Mouse (Mus musculus): Measurements from ENCODE around the gene Wnt8b. TPM values are rescaled to one million over a fixed set of nuclear protein-coding genes. Genes with fewer than 3 reads are reported as not detected.

Gene Wnt8b
- not detected in 2 replicates for polyA plus RNA-seq (2011; ENCODE audit: insufficient read depth, insufficient read length, low replicate concordance, missing spikeins)

- H3K4me3 ChIP-seq (replicated peaks; ENCODE audit: control insufficient read depth, low read depth, low read length) = no peak within 1 kb of the TSS
- 58% methylated on average over 8 of the region's 8 CpGs for WGBS
- TF ChIP-seq CTCF (IDR thresholded peaks at IDR 0.05; ENCODE audit: control insufficient read depth, insufficient read depth, low read length) (no peak), POLR2A (IDR thresholded peaks at IDR 0.05; ENCODE audit: borderline replicate concordance, control insufficient read depth, low read depth, low read length) (no peak)
- no peaks in the 10 kb centered on the region for H3K4me1 ChIP-seq (ENCODE audit: control insufficient read depth, insufficient read depth, low read length)
- H3K27ac ChIP-seq (ENCODE audit: control insufficient read depth, insufficient read depth, low read depth, low read length, poor library complexity) = no peak within 1 kb of the TSS
Measured at GRCm38 (mm10) chr19:44493128-44493527, at the start of gene Wnt8b. Gene Wnt8b, plus strand, starts transcription at chr19:44493472.

- Histone ChIP-seq H3K4me3 (replicated peaks; ENCODE audit: control insufficient read depth, low read depth, low read length) (no peak overlapping the region), H3K27ac (ENCODE audit: control insufficient read depth, insufficient read depth, low read depth, low read length, poor library complexity) (no peak overlapping the region), H3K4me1 (ENCODE audit: control insufficient read depth, insufficient read depth, low read length) (no peaks in the 10 kb centered on the region)
- TF ChIP-seq POLR2A (IDR thresholded peaks at IDR 0.05; ENCODE audit: borderline replicate concordance, control insufficient read depth, low read depth, low read length) = no peak
- no peak for TF ChIP-seq CTCF (IDR thresholded peaks at IDR 0.05; ENCODE audit: control insufficient read depth, insufficient read depth, low read length)
- 86% methylated on average over 3 of the region's 3 CpGs for WGBS
Measured at GRCm38 (mm10) chr19:44445755-44446154, 47.5 kb upstream of the Wnt8b start.

- 78% methylated on average over 4 of the region's 4 CpGs for WGBS
- H3K4me3 ChIP-seq (replicated peaks; ENCODE audit: control insufficient read depth, low read depth, low read length) = no peak overlapping the region
- no peaks in the 10 kb centered on the region; the same call in 1 of the 2 replicates for H3K4me1 ChIP-seq (ENCODE audit: control insufficient read depth, insufficient read depth, low read length)
- no peak for TF ChIP-seq CTCF (IDR thresholded peaks at IDR 0.05; ENCODE audit: control insufficient read depth, insufficient read depth, low read length)
- TF ChIP-seq POLR2A (IDR thresholded peaks at IDR 0.05; ENCODE audit: borderline replicate concordance, control insufficient read depth, low read depth, low read length) = no peak
- no peak overlapping the region for H3K27ac ChIP-seq (ENCODE audit: control insufficient read depth, insufficient read depth, low read depth, low read length, poor library complexity)
Measured at GRCm38 (mm10) chr19:44447927-44448326, 45.3 kb upstream of the Wnt8b start.

DNA sequence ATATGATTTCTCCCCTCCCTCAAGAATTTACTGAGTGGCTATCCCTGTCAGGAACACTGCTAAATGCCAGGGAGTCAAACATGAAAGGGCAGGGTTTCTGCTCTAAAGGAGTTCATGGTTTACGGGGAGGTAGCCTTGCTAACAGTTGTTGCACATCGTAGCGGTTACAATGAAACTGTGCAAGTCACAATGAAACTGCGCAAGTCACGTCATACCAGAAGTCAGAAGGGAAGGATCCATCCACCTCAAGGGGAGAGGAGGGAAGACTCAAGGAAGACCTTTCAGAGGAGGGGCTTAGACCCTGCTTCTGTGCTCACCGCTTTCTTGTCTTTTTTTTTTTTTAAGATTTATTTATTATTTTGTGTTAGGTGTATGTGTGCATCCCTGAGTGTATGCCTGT is 38.4 kb upstream of the Wnt8b start:
- no peak overlapping the region for H3K4me3 ChIP-seq (replicated peaks; ENCODE audit: control insufficient read depth, low read depth, low read length)
- 82% methylated on average over 6 of the region's 6 CpGs for WGBS
- H3K27ac ChIP-seq (ENCODE audit: control insufficient read depth, insufficient read depth, low read depth, low read length, poor library complexity) = no peak overlapping the region
- TF ChIP-seq CTCF (IDR thresholded peaks at IDR 0.05; ENCODE audit: control insufficient read depth, insufficient read depth, low read length) (no peak), POLR2A (IDR thresholded peaks at IDR 0.05; ENCODE audit: borderline replicate concordance, control insufficient read depth, low read depth, low read length) (no peak)
- H3K4me1 ChIP-seq (ENCODE audit: control insufficient read depth, insufficient read depth, low read length) = peaks cover 4% of the 10 kb centered on the region; the same call in 1 of the 2 replicates

DNA sequence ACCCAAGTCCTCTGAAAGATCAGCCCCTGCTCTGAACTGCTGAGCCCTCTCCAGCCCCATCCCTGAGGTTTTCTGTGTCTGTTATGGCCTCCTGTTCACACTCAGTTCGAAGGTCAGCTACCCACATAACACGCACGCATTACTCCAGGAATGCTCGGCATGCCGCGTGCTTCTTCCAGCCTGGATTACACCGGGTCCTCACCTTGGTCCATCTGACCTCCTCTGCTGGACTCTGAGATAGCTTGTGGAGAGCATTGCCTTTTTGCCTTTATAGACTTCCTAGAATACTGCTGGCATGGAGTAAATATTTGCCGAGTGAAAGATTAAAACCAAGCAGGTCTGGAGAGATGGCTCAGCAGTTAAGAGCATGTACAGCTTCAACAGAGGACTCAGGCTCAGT is 37.9 kb upstream of the Wnt8b start:
- Histone ChIP-seq H3K4me3 (replicated peaks; ENCODE audit: control insufficient read depth, low read depth, low read length) (no peak overlapping the region), H3K27ac (ENCODE audit: control insufficient read depth, insufficient read depth, low read depth, low read length, poor library complexity) (no peak overlapping the region), H3K4me1 (ENCODE audit: control insufficient read depth, insufficient read depth, low read length) (peaks cover 4% of the 10 kb centered on the region; the same call in 1 of the 2 replicates)
- TF ChIP-seq POLR2A (IDR thresholded peaks at IDR 0.05; ENCODE audit: borderline replicate concordance, control insufficient read depth, low read depth, low read length) (no peak), CTCF (IDR thresholded peaks at IDR 0.05; ENCODE audit: control insufficient read depth, insufficient read depth, low read length) (no peak)
- 88% methylated on average over 8 of the region's 8 CpGs for WGBS

GRCm38 (mm10) chr19:44457359-44458055 is 35.8 kb upstream of the Wnt8b start:
- WGBS = 42% methylated on average over 3 of the region's 3 CpGs
- Histone ChIP-seq H3K4me1 (ENCODE audit: control insufficient read depth, insufficient read depth, low read length) (peaks cover 6% of the 10 kb centered on the region; the same call in 1 of the 2 replicates), H3K27ac (ENCODE audit: control insufficient read depth, insufficient read depth, low read depth, low read length, poor library complexity) (no peak overlapping the region; the same call in 1 of the 2 replicates), H3K4me3 (replicated peaks; ENCODE audit: control insufficient read depth, low read depth, low read length) (no peak overlapping the region)
- TF ChIP-seq CTCF (IDR thresholded peaks at IDR 0.05; ENCODE audit: control insufficient read depth, insufficient read depth, low read length) = no peak
- no peak for TF ChIP-seq POLR2A (IDR thresholded peaks at IDR 0.05; ENCODE audit: borderline replicate concordance, control insufficient read depth, low read depth, low read length)

- H3K4me3 ChIP-seq (replicated peaks; ENCODE audit: control insufficient read depth, low read depth, low read length) = no peak overlapping the region
- H3K4me1 ChIP-seq (ENCODE audit: control insufficient read depth, insufficient read depth, low read length) = peaks cover 4% of the 10 kb centered on the region; the same call in 1 of the 2 replicates
- H3K27ac ChIP-seq (ENCODE audit: control insufficient read depth, insufficient read depth, low read depth, low read length, poor library complexity) = no peak overlapping the region
- TF ChIP-seq CTCF (IDR thresholded peaks at IDR 0.05; ENCODE audit: control insufficient read depth, insufficient read depth, low read length) = no peak
- no peak for TF ChIP-seq POLR2A (IDR thresholded peaks at IDR 0.05; ENCODE audit: borderline replicate concordance, control insufficient read depth, low read depth, low read length)
- 84% methylated on average over 13 of the region's 13 CpGs for WGBS
Measured at GRCm38 (mm10) chr19:44458696-44459095, 34.6 kb upstream of the Wnt8b start.

GRCm38 (mm10) chr19:44460441-44460840 is 32.8 kb upstream of the Wnt8b start:
- 77% methylated on average over 5 of the region's 5 CpGs for WGBS
- Histone ChIP-seq H3K4me1 (ENCODE audit: control insufficient read depth, insufficient read depth, low read length) (peaks cover 4% of the 10 kb centered on the region; the same call in 1 of the 2 replicates), H3K4me3 (replicated peaks; ENCODE audit: control insufficient read depth, low read depth, low read length) (no peak overlapping the region), H3K27ac (ENCODE audit: control insufficient read depth, insufficient read depth, low read depth, low read length, poor library complexity) (no peak overlapping the region)
- TF ChIP-seq CTCF (IDR thresholded peaks at IDR 0.05; ENCODE audit: control insufficient read depth, insufficient read depth, low read length) = no peak
- TF ChIP-seq POLR2A (IDR thresholded peaks at IDR 0.05; ENCODE audit: borderline replicate concordance, control insufficient read depth, low read depth, low read length) = no peak

All from bone marrow, adult 2 months (tissue).